In the genomic region with DNA sequence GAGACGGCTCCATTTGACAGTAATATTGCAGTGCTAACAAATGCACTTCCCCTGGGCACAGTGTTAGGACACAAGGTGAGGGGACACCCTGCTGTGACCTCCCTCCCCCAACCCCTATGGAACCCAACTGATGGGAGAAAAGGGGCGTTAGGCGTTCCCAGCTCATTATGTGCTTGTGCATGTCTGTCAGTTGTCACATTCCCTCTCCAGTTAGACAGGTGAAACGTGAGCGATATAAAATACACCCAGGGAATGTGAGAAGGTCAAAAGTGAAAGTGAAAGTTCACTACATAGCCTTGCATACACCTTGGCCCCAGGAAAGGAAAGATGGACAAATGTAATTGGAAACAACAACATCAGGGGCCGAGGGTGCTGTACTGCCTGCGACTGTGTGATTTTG, we compare ENCODE assay signal across 8 mouse cellular contexts. TPM values are rescaled to one million over a fixed set of nuclear protein-coding genes. Genes with fewer than 3 reads are reported as not detected.
DNase-seq lines count a peak whose midpoint lies in the region; ATAC-seq and TF ChIP-seq lines count a peak whose summit lies in the region.

No protein-coding gene starts in this region.

- H3K36me3 ChIP-seq in lung, postnatal 0 days (ENCODE audit: insufficient read depth, low read length), result no peaks in the 10 kb centered on the region
- H3K36me3 ChIP-seq in embryonic facial prominence, embryonic 14.5 days (ENCODE audit: control insufficient read depth, insufficient read depth, low read length), result no peaks in the 10 kb centered on the region
- H3K36me3 ChIP-seq in intestine, embryonic 16.5 days (ENCODE audit: control insufficient read depth, insufficient read depth, low read length), result no peaks in the 10 kb centered on the region
- no peaks in the 10 kb centered on the region; the same call in 1 of the 2 replicates for H3K36me3 ChIP-seq in neural tube, embryonic 13.5 days

- DNase-seq in lung, postnatal 0 days (ENCODE audit: low spot score), result peak; percentile 46
- no peak for DNase-seq in lung, postnatal 25 days (ENCODE audit: low spot score)
- DNase-seq in embryonic facial prominence, embryonic 14.5 days (ENCODE audit: low spot score), result no peak
- DNase-seq in gastrocnemius, adult 18-20 months (ENCODE audit: low spot score), result no peak
- no peak for DNase-seq in layer of hippocampus, adult 11-12 months (ENCODE audit: low spot score)
- no peak for DNase-seq in urinary bladder, postnatal 4 days (ENCODE audit: low spot score in 2 of 2)

- TF ChIP-seq EP300 in lung, postnatal 0 days (IDR thresholded peaks at IDR 0.05), result no peak

- WGBS in lung, postnatal 0 days, result 25% methylated on average over 7 of the region's 7 CpGs
- WGBS in embryonic facial prominence, embryonic 14.5 days, result 33% methylated on average over 7 of the region's 7 CpGs
- 29% methylated on average over 7 of the region's 7 CpGs for WGBS in intestine, embryonic 16.5 days
- 38% methylated on average over 7 of the region's 7 CpGs for WGBS in neural tube, embryonic 13.5 days

- H3K9me3 ChIP-seq in lung, postnatal 0 days (ENCODE audit: low read length), result no peaks in the 10 kb centered on the region
- no peaks in the 10 kb centered on the region for H3K9me3 ChIP-seq in embryonic facial prominence, embryonic 14.5 days (ENCODE audit: control insufficient read depth, low read length)
- no peaks in the 10 kb centered on the region for H3K9me3 ChIP-seq in intestine, embryonic 16.5 days (ENCODE audit: control insufficient read depth, low read length)
- H3K9me3 ChIP-seq in neural tube, embryonic 13.5 days, result no peaks in the 10 kb centered on the region

- peaks cover 3% of the 10 kb centered on the region; the same call in 1 of the 2 replicates for H3K4me1 ChIP-seq in lung, postnatal 0 days (ENCODE audit: insufficient read depth, low read depth, low read length)
- H3K4me1 ChIP-seq in embryonic facial prominence, embryonic 14.5 days (ENCODE audit: control insufficient read depth, insufficient read depth, low read length), result peaks cover 10% of the 10 kb centered on the region; the same call in 1 of the 2 replicates
- H3K4me1 ChIP-seq in intestine, embryonic 16.5 days (ENCODE audit: control insufficient read depth, insufficient read depth, low read length), result peaks cover 16% of the 10 kb centered on the region
- H3K4me1 ChIP-seq in neural tube, embryonic 13.5 days (replicated peaks), result peaks cover 30% of the 10 kb centered on the region

- H3K4me3 ChIP-seq in lung, postnatal 0 days (ENCODE audit: low read depth, low read length), result peak overlapping the region; percentile 93
- H3K4me3 ChIP-seq in embryonic facial prominence, embryonic 14.5 days (ENCODE audit: low read depth, low read length), result peak overlapping the region; percentile 5; the same call in 1 of the 2 replicates
- H3K4me3 ChIP-seq in intestine, embryonic 16.5 days (ENCODE audit: low read length), result peak overlapping the region; percentile 96
- H3K4me3 ChIP-seq in neural tube, embryonic 13.5 days, result peak overlapping the region; percentile 92

- no peak for TF ChIP-seq CTCF in lung, postnatal 0 days (IDR thresholded peaks at IDR 0.05)

- no peak overlapping the region for H3K9ac ChIP-seq in lung, postnatal 0 days (replicated peaks; ENCODE audit: low read depth)
- no peak overlapping the region for H3K9ac ChIP-seq in embryonic facial prominence, embryonic 14.5 days (ENCODE audit: low read depth, low read length)
- 0 out of 2 replicates have a peak overlapping the region, but pooled peaks have one; percentile 95 for H3K9ac ChIP-seq in intestine, embryonic 16.5 days (ENCODE audit: low read depth, low read length)
- H3K9ac ChIP-seq in neural tube, embryonic 13.5 days, result peak overlapping the region; percentile 60; the same call in 1 of the 2 replicates

- H3K4me2 ChIP-seq in lung, postnatal 0 days (replicated peaks; ENCODE audit: low read depth, low read length), result peak overlapping the region; percentile 79
- peak overlapping the region; percentile 71 for H3K4me2 ChIP-seq in embryonic facial prominence, embryonic 14.5 days (ENCODE audit: low read depth, low read length)
- H3K4me2 ChIP-seq in intestine, embryonic 16.5 days (ENCODE audit: low read depth, low read length), result peak overlapping the region; percentile 59
- H3K4me2 ChIP-seq in neural tube, embryonic 13.5 days, result peak overlapping the region; percentile 72

- ATAC-seq in lung, postnatal 0 days, result no peak
- ATAC-seq in embryonic facial prominence, embryonic 14.5 days (ENCODE audit: low read depth), result no peak
- ATAC-seq in intestine, embryonic 16.5 days, result no peak
- no peak for ATAC-seq in neural tube, embryonic 13.5 days (ENCODE audit: low read depth)

- H3K27ac ChIP-seq in lung, postnatal 0 days (ENCODE audit: low read length), result no peak overlapping the region
- H3K27ac ChIP-seq in embryonic facial prominence, embryonic 14.5 days (replicated peaks; ENCODE audit: low read depth, low read length), result no peak overlapping the region
- H3K27ac ChIP-seq in intestine, embryonic 16.5 days (ENCODE audit: low read length), result no peak overlapping the region
- H3K27ac ChIP-seq in neural tube, embryonic 13.5 days (replicated peaks), result no peak overlapping the region

- H3K27me3 ChIP-seq in lung, postnatal 0 days (replicated peaks; ENCODE audit: insufficient read depth, low read length), result peaks cover 10% of the 10 kb centered on the region
- peaks cover 16% of the 10 kb centered on the region for H3K27me3 ChIP-seq in embryonic facial prominence, embryonic 14.5 days (replicated peaks; ENCODE audit: control insufficient read depth, insufficient read depth, low read length)
- H3K27me3 ChIP-seq in intestine, embryonic 16.5 days (replicated peaks; ENCODE audit: control insufficient read depth, insufficient read depth, low read length), result peaks cover 16% of the 10 kb centered on the region
- peaks cover 33% of the 10 kb centered on the region for H3K27me3 ChIP-seq in neural tube, embryonic 13.5 days

RNA-seq across cellular contexts. Expression of gene Car7, which starts 0.9 kb away (rescaled TPM):
- 0.84 and 0.87 TPM in 2 replicates for polyA plus RNA-seq in lung, postnatal 0 days (2015; fragmentation: Nextera tagmentation; extraction: Ambion mirVana)
- polyA plus RNA-seq in embryonic facial prominence, embryonic 14.5 days (2014; fragmentation: Nextera tagmentation; extraction: Ambion mirVana), result 1.0 and 1.6 TPM in 2 replicates
- 1.2 and 1.4 TPM in 2 replicates for polyA plus RNA-seq in intestine, embryonic 16.5 days (2015; fragmentation: Nextera tagmentation; extraction: Ambion mirVana)
- 2.2 and 2.3 TPM in 2 replicates for polyA plus RNA-seq in neural tube, embryonic 13.5 days (2015; fragmentation: Nextera tagmentation; extraction: Ambion mirVana)
- total RNA-seq in gastrocnemius, adult 18-20 months (2021), result 1 to 10 TPM in 1 of 2 experiments, under 1 TPM in 1; 0.82 to 1.1 TPM

RNA-seq across cellular contexts. Expression of gene Nae1, which starts 0.9 kb away (rescaled TPM):
- 57.9 and 58.9 TPM in 2 replicates for polyA plus RNA-seq in lung, postnatal 0 days (2015; fragmentation: Nextera tagmentation; extraction: Ambion mirVana)
- polyA plus RNA-seq in embryonic facial prominence, embryonic 14.5 days (2014; fragmentation: Nextera tagmentation; extraction: Ambion mirVana), result 89.0 and 100 TPM in 2 replicates
- 61.2 and 71.3 TPM in 2 replicates for polyA plus RNA-seq in intestine, embryonic 16.5 days (2015; fragmentation: Nextera tagmentation; extraction: Ambion mirVana)
- polyA plus RNA-seq in neural tube, embryonic 13.5 days (2015; fragmentation: Nextera tagmentation; extraction: Ambion mirVana), result 108 and 113 TPM in 2 replicates
- 10 to 100 TPM; 22.4 to 24.3 TPM for total RNA-seq in gastrocnemius, adult 18-20 months (2021)

RNA-seq across cellular contexts. Expression of gene Terb1, which starts 25.7 kb away (rescaled TPM):
- polyA plus RNA-seq in lung, postnatal 0 days (2015; fragmentation: Nextera tagmentation; extraction: Ambion mirVana), result 0.14 and 0.27 TPM in 2 replicates
- polyA plus RNA-seq in embryonic facial prominence, embryonic 14.5 days (2014; fragmentation: Nextera tagmentation; extraction: Ambion mirVana), result 0.53 and 0.62 TPM in 2 replicates
- 0.07 and 0.21 TPM in 2 replicates for polyA plus RNA-seq in intestine, embryonic 16.5 days (2015; fragmentation: Nextera tagmentation; extraction: Ambion mirVana)
- polyA plus RNA-seq in neural tube, embryonic 13.5 days (2015; fragmentation: Nextera tagmentation; extraction: Ambion mirVana), result 0.18 and 0.21 TPM in 2 replicates
- total RNA-seq in gastrocnemius, adult 18-20 months (2021), result not detected

RNA-seq across cellular contexts. Expression of gene Pdp2, which starts 55.9 kb away (rescaled TPM):
- 5.9 and 6.0 TPM in 2 replicates for polyA plus RNA-seq in lung, postnatal 0 days (2015; fragmentation: Nextera tagmentation; extraction: Ambion mirVana)
- polyA plus RNA-seq in embryonic facial prominence, embryonic 14.5 days (2014; fragmentation: Nextera tagmentation; extraction: Ambion mirVana), result 8.1 and 8.2 TPM in 2 replicates
- polyA plus RNA-seq in intestine, embryonic 16.5 days (2015; fragmentation: Nextera tagmentation; extraction: Ambion mirVana), result 18.2 and 18.4 TPM in 2 replicates
- polyA plus RNA-seq in neural tube, embryonic 13.5 days (2015; fragmentation: Nextera tagmentation; extraction: Ambion mirVana), result 17.9 and 19.7 TPM in 2 replicates
- 1 to 10 TPM; 2.9 to 3.3 TPM for total RNA-seq in gastrocnemius, adult 18-20 months (2021)

Comparison
In these comparisons a context has a peak if more than half of its experiments do, and no peak if none do; other contexts are left out.
1. H3K4me3 ChIP-seq: peak in every context shown above with its lines; median percentile 96 in intestine, embryonic 16.5 days; 93 in lung, postnatal 0 days; 92 in neural tube, embryonic 13.5 days; 5 in embryonic facial prominence, embryonic 14.5 days.
2. H3K9ac ChIP-seq: peak in intestine, embryonic 16.5 days (single experiment) and neural tube, embryonic 13.5 days (single experiment); none in lung, postnatal 0 days (single experiment) and embryonic facial prominence, embryonic 14.5 days (single experiment).
3. Peak in every context shown above with its lines, with median percentiles within 50 percentile points of each other: H3K4me2 ChIP-seq.